Mouse (Mus musculus) liver, adult 2 months (tissue): Measurements from ENCODE around the gene Oosp3.

Experiments
- CTCF ChIP-seq: fragments of 200-500 bp; IDR thresholded peaks from 2 replicates; pipeline ENCODE4 v1.5.1; 2011; ENCODE audit warnings: low read depth, low read length, control low read depth
- POLR2A ChIP-seq: fragments of 200-500 bp; IDR thresholded peaks from 2 replicates; pipeline ENCODE4 v1.6.1; 2011; ENCODE audit warnings: low read length, control low read depth; ENCODE audit not compliant: insufficient read depth; ENCODE audit errors: extremely low read depth

DNA sequence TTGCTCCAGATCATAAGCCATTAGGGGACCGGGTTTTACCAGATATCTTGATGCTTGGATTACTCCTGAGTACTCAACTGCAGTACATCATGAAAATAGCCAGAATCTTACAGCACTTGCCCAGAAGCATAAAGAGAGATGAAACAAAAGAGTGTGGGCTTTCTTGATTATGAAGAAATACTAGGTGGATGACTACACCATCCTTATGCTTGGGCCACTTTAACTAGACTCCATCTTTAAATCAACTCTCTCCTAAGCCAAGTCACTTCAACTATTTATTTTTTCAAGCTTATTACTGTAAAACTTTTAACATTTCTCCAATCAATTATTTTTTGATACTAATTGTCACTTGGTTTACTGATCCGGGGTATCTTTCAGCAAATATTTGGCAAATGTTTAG is 27.0 kb downstream of the Oosp3 start:
- TF ChIP-seq CTCF: no peak
- TF ChIP-seq POLR2A: no peak
